Mouse (Mus musculus): ENCODE data around the gene Hs2st1. TPM values are rescaled to one million over a fixed set of nuclear protein-coding genes. Genes with fewer than 3 reads are reported as not detected.

The Hs2st1 gene
- total and polyA plus RNA-seq, 3 experiments = 17.6 to 36.4 (median 29.7) TPM

DNA sequence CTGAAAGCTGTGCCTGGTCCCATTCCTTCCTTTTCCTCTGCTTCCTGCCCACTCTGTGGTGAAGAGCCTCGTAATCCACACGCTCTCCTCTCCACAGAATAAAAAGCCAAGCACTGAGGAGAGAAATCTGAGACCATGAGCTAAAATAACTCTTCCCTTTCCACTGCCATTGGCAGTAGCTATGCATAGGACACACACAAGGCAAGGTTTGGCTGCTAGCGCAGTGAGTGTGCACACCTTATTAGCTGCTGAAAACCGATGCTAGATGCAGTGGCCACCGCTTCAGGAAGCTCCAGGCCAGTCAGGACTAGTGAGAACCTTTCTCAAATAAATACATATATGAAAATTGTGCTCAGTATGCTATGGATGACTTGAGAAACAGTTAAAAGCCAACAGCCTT, 19.9 kb downstream of the Hs2st1 start:
- TF ChIP-seq ZMIZ1 (IDR thresholded peaks at IDR 0.05; ENCODE audit: low read depth, low read length) (no peak), CTCF (conservative IDR thresholded peaks at IDR 0.05 in 1 of 2, IDR thresholded peaks at IDR 0.05 in 1 of 2; ENCODE audit: low read depth in 2 of 2, low read length in 2 of 2) (no peak), MAZ (IDR thresholded peaks at IDR 0.05; ENCODE audit: low read depth, low read length) (no peak), ELF1 (IDR thresholded peaks at IDR 0.05; ENCODE audit: low read depth, low read length) (no peak), BHLHE40 (IDR thresholded peaks at IDR 0.05; ENCODE audit: low read depth, low read length) (no peak), ZC3H11A (IDR thresholded peaks at IDR 0.05; ENCODE audit: low read depth, low read length) (no peak), JUN (IDR thresholded peaks at IDR 0.05; ENCODE audit: insufficient read depth, low read depth, low read length) (no peak), RAD21 (IDR thresholded peaks at IDR 0.05; ENCODE audit: low read depth, low read length) (no peak), MAX (IDR thresholded peaks at IDR 0.05; ENCODE audit: low read length) (no peak), E2F4 (IDR thresholded peaks at IDR 0.05; ENCODE audit: insufficient replicate concordance, low read depth, low read length) (no peak), RCOR1 (conservative IDR thresholded peaks at IDR 0.05; ENCODE audit: low read depth, low read length) (no peak), IRF4 (IDR thresholded peaks at IDR 0.05; ENCODE audit: low read depth, low read length) (no peak), NELFE (IDR thresholded peaks at IDR 0.05; ENCODE audit: low read depth, low read length) (no peak)
- in situ Hi-C loops (cut with MboI; ENCODE audit: low pct_ligation_motif_present, low pct_unique_long_range_greater_than_20kb, low sequenced_read_pairs) = no loop called here

GRCm38 (mm10) chr3:144548186-144548845, 21.7 kb downstream of the Hs2st1 start:
- no peak for TF ChIP-seq TCF12 (IDR thresholded peaks at IDR 0.05; ENCODE audit: low read depth, low read length)
- no peak for TF ChIP-seq MAFK (IDR thresholded peaks at IDR 0.05; ENCODE audit: insufficient replicate concordance, low read length)
- TF ChIP-seq EP300 (IDR thresholded peaks at IDR 0.05; ENCODE audit: low read length) = no peak
- no peak for TF ChIP-seq GABPA (IDR thresholded peaks at IDR 0.05; ENCODE audit: insufficient replicate concordance, low read depth, low read length)
- no peak for TF ChIP-seq MXI1 (IDR thresholded peaks at IDR 0.05; ENCODE audit: low read depth, low read length)
- TF ChIP-seq NRF1 (IDR thresholded peaks at IDR 0.05; ENCODE audit: low read depth, low read length) = no peak
- no peak for TF ChIP-seq NELFE (IDR thresholded peaks at IDR 0.05; ENCODE audit: low read depth, low read length)
- TF ChIP-seq CHD2 (IDR thresholded peaks at IDR 0.05; ENCODE audit: low read length) = no peak
- no peak for TF ChIP-seq ETS1 (conservative IDR thresholded peaks at IDR 0.05; ENCODE audit: low read depth, low read length)
- TF ChIP-seq ELF1 (IDR thresholded peaks at IDR 0.05; ENCODE audit: low read depth, low read length) = no peak
- no peak for TF ChIP-seq JUND (conservative IDR thresholded peaks at IDR 0.05; ENCODE audit: low read depth, low read length)
- TF ChIP-seq CTCF (conservative IDR thresholded peaks at IDR 0.05 in 1 of 2, IDR thresholded peaks at IDR 0.05 in 1 of 2; ENCODE audit: low read depth in 2 of 2, low read length in 2 of 2) = no peak
- no peak for TF ChIP-seq USF1 (IDR thresholded peaks at IDR 0.05; ENCODE audit: low read depth, low read length)
- TF ChIP-seq SMC3 (IDR thresholded peaks at IDR 0.05; ENCODE audit: low read depth, low read length) = no peak
- no peak for DNase-seq (ENCODE audit: extremely low read depth)
- dilution Hi-C loops (cut with MboI; ENCODE audit: extremely low pct_ligation_motif_present, extremely low pct_unique_long_range_greater_than_20kb, low sequenced_read_pairs) = no loop called here
- Histone ChIP-seq H3K4me1 (ENCODE audit: control insufficient read depth in 1 of 2, insufficient read depth in 2 of 2) (peaks cover 4% of the 10 kb centered on the region in 2 experiments; a peak in 2 of 4 replicates), H3K4me2 (ENCODE audit: insufficient read depth, low read depth, poor library complexity, severe bottlenecking) (no peak overlapping the region), H3K27ac (ENCODE audit: insufficient read depth, low read depth) (no peak overlapping the region), H3K9me3 (replicated peaks; ENCODE audit: low read length) (no peaks in the 10 kb centered on the region), H3K79me2 (replicated peaks; ENCODE audit: control insufficient read depth, extremely low read depth, insufficient read depth, poor library complexity, severe bottlenecking) (peaks cover 5% of the 10 kb centered on the region), H3K36me3 (replicated peaks in 1 of 2; ENCODE audit: control insufficient read depth in 1 of 2, insufficient read depth in 1 of 2, low read length in 1 of 2) (peaks cover 0 to 11% of the 10 kb centered on the region in 2 experiments), H3K27me3 (replicated peaks) (no peaks in the 10 kb centered on the region), H3K9ac (ENCODE audit: insufficient read depth, low read depth) (no peak overlapping the region), H3K4me3 (replicated peaks in 1 of 3; ENCODE audit: low read depth in 2 of 3, low read length in 2 of 3, poor library complexity in 1 of 3) (no peak overlapping the region)
- in situ Hi-C loops (cut with MboI; ENCODE audit: low pct_ligation_motif_present, low pct_unique_long_range_greater_than_20kb, low sequenced_read_pairs) = no loop called here

More for the DNA sequence above, 19.9 kb downstream of the Hs2st1 start:
- Histone ChIP-seq H3K27me3 (replicated peaks) (no peaks in the 10 kb centered on the region), H3K4me2 (ENCODE audit: insufficient read depth, low read depth, poor library complexity, severe bottlenecking) (no peak overlapping the region), H3K4me1 (ENCODE audit: control insufficient read depth in 1 of 2, insufficient read depth in 2 of 2) (peaks cover 4% of the 10 kb centered on the region in 2 experiments; a peak in 3 of 4 replicates), H3K36me3 (replicated peaks in 1 of 2; ENCODE audit: control insufficient read depth in 1 of 2, insufficient read depth in 1 of 2, low read length in 1 of 2) (peaks cover 0 to 15% of the 10 kb centered on the region in 2 experiments), H3K9me3 (replicated peaks; ENCODE audit: low read length) (no peaks in the 10 kb centered on the region), H3K79me2 (replicated peaks; ENCODE audit: control insufficient read depth, extremely low read depth, insufficient read depth, poor library complexity, severe bottlenecking) (peaks cover 8% of the 10 kb centered on the region), H3K27ac (ENCODE audit: insufficient read depth, low read depth) (no peak overlapping the region), H3K4me3 (replicated peaks in 1 of 3; ENCODE audit: low read depth in 2 of 3, low read length in 2 of 3, poor library complexity in 1 of 3) (no peak overlapping the region), H3K9ac (ENCODE audit: insufficient read depth, low read depth) (no peak overlapping the region)
- dilution Hi-C loops (cut with MboI; ENCODE audit: extremely low pct_ligation_motif_present, extremely low pct_unique_long_range_greater_than_20kb, low sequenced_read_pairs) = no loop called here
- no peak for DNase-seq (ENCODE audit: extremely low read depth)

Measured in CH12.LX (cell line).